Mouse (Mus musculus) ES-Bruce4 (cell line): ENCODE data around the gene B3gnt8. TPM values are rescaled to one million over a fixed set of nuclear protein-coding genes. Genes with fewer than 3 reads are reported as not detected.

Experiments
- H3K27ac ChIP-seq: 2 replicates; pipeline ENCODE4 v1.5.1; 2012; ENCODE audit warnings: low read length, inconsistent platforms; ENCODE audit not compliant: insufficient read depth
- H3K27me3 ChIP-seq: 2 replicates; pipeline ENCODE4 v1.6.1; 2012; ENCODE audit warnings: mild to moderate bottlenecking, low read length, inconsistent platforms; ENCODE audit not compliant: control insufficient read depth, poor library complexity, insufficient read depth, severe bottlenecking
- H3K36me3 ChIP-seq: 2 replicates; pipeline ENCODE4 v1.6.1; 2012; ENCODE audit warnings: inconsistent platforms, mild to moderate bottlenecking, low read length, moderate library complexity; ENCODE audit not compliant: control insufficient read depth, poor library complexity, insufficient read depth, severe bottlenecking
- H3K4me1 ChIP-seq: one replicate; pipeline ENCODE4 v1.8.1; 2011; ENCODE audit warnings: low read length; ENCODE audit not compliant: control insufficient read depth, insufficient read depth
- H3K4me3 ChIP-seq: 2 replicates; pipeline ENCODE4 v1.5.1; 2011; ENCODE audit warnings: low read depth, mild to moderate bottlenecking, low read length
- H3K9ac ChIP-seq: 2 replicates; pipeline ENCODE4 v1.6.1; 2012; ENCODE audit warnings: low read depth, mild to moderate bottlenecking, inconsistent platforms; ENCODE audit not compliant: poor library complexity, severe bottlenecking
- H3K9me3 ChIP-seq: replicated peaks from 2 replicates; pipeline ENCODE4 v1.6.1; 2012; ENCODE audit warnings: mild to moderate bottlenecking, low read length, inconsistent platforms; ENCODE audit not compliant: control insufficient read depth, poor library complexity, insufficient read depth, severe bottlenecking
- CTCF ChIP-seq: IDR thresholded peaks from one replicate; pipeline ENCODE4 v1.8.1; 2011; ENCODE audit warnings: low read depth, low read length
- EP300 ChIP-seq: IDR thresholded peaks from 2 replicates; pipeline ENCODE4 v1.6.1; 2011; ENCODE audit warnings: low read depth, low read length; ENCODE audit not compliant: insufficient read depth
- POLR2A ChIP-seq: IDR thresholded peaks from one replicate; pipeline ENCODE4 v1.8.1; 2011; ENCODE audit warnings: low read length; ENCODE audit not compliant: insufficient read depth
- polyA plus RNA-seq: library from polyadenylated mRNA; stranded (reverse); fragments of >200 nt; gene quantifications from 2 replicates; pipeline ENCODE4 v1.2.4, GENCODE M21; 2011; ENCODE audit warnings: low read depth; ENCODE audit not compliant: missing spikeins, insufficient read depth, insufficient read length

The B3gnt8 gene
- polyA plus RNA-seq, 1 experiment = 0.60 TPM

GRCm38 (mm10) chr7:25636373-25636772 lies 9.9 kb downstream of the B3gnt8 start:
- TF ChIP-seq EP300 = no peak
- TF ChIP-seq POLR2A = no peak
- no peak for TF ChIP-seq CTCF

GRCm38 (mm10) chr7:25637099-25637498 lies 10.6 kb downstream of the B3gnt8 start:
- no peak overlapping the region for H3K9ac ChIP-seq
- H3K36me3 ChIP-seq = no peaks in the 10 kb centered on the region
- no peak overlapping the region for H3K4me3 ChIP-seq
- no peaks in the 10 kb centered on the region for H3K9me3 ChIP-seq
- no peaks in the 10 kb centered on the region for H3K4me1 ChIP-seq
- H3K27me3 ChIP-seq = no peaks in the 10 kb centered on the region
- no peak overlapping the region for H3K27ac ChIP-seq
- no peak for TF ChIP-seq EP300
- TF ChIP-seq POLR2A = no peak

More at GRCm38 (mm10) chr7:25636373-25636772, 9.9 kb downstream of the B3gnt8 start:
- H3K4me1 ChIP-seq = no peaks in the 10 kb centered on the region
- no peak overlapping the region for H3K4me3 ChIP-seq
- no peak overlapping the region for H3K9ac ChIP-seq
- no peak overlapping the region for H3K27ac ChIP-seq
- H3K36me3 ChIP-seq = no peaks in the 10 kb centered on the region
- H3K27me3 ChIP-seq = no peaks in the 10 kb centered on the region
- no peaks in the 10 kb centered on the region for H3K9me3 ChIP-seq

GRCm38 (mm10) chr7:25639754-25640153 lies 13.3 kb downstream of the B3gnt8 start:
- H3K9me3 ChIP-seq = no peaks in the 10 kb centered on the region
- H3K9ac ChIP-seq = no peak overlapping the region
- peaks cover 2% of the 10 kb centered on the region for H3K4me1 ChIP-seq
- no peaks in the 10 kb centered on the region for H3K27me3 ChIP-seq
- TF ChIP-seq EP300 (no peak), CTCF (no peak), POLR2A (no peak)
- H3K27ac ChIP-seq = no peak overlapping the region
- no peak overlapping the region for H3K4me3 ChIP-seq
- H3K36me3 ChIP-seq = no peaks in the 10 kb centered on the region

DNA sequence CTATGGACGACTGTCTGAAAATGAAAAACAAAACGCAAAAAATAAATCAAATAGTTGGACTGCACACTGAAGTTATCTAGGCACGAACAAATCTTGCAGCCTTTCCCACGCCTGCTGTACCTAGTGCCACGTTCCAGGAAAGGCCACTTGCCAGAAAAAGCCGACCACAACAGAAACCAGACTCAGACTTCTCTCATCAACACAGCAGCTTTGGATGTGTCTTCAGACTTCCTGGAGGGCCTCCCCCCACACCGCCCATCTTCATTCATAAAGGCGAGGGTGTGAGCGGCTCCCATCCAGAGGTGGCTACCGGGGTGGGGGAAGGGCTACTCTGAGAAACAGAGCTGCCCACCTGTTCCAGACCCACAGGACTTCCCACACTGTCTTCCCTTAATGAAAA lies 17.7 kb downstream of the B3gnt8 start:
- Histone ChIP-seq H3K9ac (no peak overlapping the region), H3K4me3 (no peak overlapping the region), H3K27ac (no peak overlapping the region), H3K36me3 (no peaks in the 10 kb centered on the region), H3K4me1 (peaks cover 2% of the 10 kb centered on the region), H3K27me3 (no peaks in the 10 kb centered on the region), H3K9me3 (no peaks in the 10 kb centered on the region)
- TF ChIP-seq EP300 (no peak), POLR2A (no peak), CTCF (no peak)

GRCm38 (mm10) chr7:25644631-25645030 lies 18.2 kb downstream of the B3gnt8 start:
- H3K4me3 ChIP-seq = no peak overlapping the region
- H3K27me3 ChIP-seq = no peaks in the 10 kb centered on the region
- no peaks in the 10 kb centered on the region for H3K9me3 ChIP-seq
- H3K9ac ChIP-seq = no peak overlapping the region
- no peak overlapping the region for H3K27ac ChIP-seq
- peaks cover 2% of the 10 kb centered on the region for H3K4me1 ChIP-seq
- TF ChIP-seq CTCF = no peak
- no peak for TF ChIP-seq EP300
- no peak for TF ChIP-seq POLR2A
- H3K36me3 ChIP-seq = no peaks in the 10 kb centered on the region

DNA sequence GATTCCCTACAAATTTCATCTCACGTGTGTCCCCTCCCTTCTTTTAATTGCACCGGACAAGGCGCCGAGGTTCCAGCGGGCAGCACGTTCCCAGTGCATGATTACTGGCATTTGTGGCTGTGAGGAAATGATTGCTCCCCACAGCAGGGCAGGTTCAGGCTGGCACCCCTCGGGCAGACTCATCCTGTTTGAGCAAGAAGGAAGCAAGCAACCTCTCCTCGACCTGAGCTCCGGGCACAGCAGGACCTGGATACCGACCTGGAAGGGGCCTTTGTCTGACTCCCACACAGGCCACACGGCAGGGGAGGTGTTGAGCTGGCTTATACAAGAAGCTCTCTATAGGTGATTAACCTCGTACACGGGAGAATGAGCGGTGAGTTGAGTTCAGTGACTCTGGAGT lies 18.6 kb downstream of the B3gnt8 start:
- peaks cover 2% of the 10 kb centered on the region for H3K4me1 ChIP-seq
- no peak overlapping the region for H3K4me3 ChIP-seq
- no peak overlapping the region for H3K27ac ChIP-seq

More for the DNA sequence above, 18.6 kb downstream of the B3gnt8 start:
- Histone ChIP-seq H3K27me3 (no peaks in the 10 kb centered on the region), H3K36me3 (no peaks in the 10 kb centered on the region), H3K9me3 (no peaks in the 10 kb centered on the region), H3K9ac (no peak overlapping the region)
- no peak for TF ChIP-seq CTCF
- TF ChIP-seq EP300 = no peak
- TF ChIP-seq POLR2A = no peak
